Mouse (Mus musculus) T-cell, adult 2 months (primary cell): Measurements from ENCODE around the gene Zmym3.
A peak's percentile ranks its signal among the peaks of the same experiment; 100 is the strongest.

Experiments
- DNase-seq: peaks from one replicate; pipeline ENCODE4 v3.0.0; 2022; ENCODE audit warnings: low spot score

Gene Zmym3

DNA sequence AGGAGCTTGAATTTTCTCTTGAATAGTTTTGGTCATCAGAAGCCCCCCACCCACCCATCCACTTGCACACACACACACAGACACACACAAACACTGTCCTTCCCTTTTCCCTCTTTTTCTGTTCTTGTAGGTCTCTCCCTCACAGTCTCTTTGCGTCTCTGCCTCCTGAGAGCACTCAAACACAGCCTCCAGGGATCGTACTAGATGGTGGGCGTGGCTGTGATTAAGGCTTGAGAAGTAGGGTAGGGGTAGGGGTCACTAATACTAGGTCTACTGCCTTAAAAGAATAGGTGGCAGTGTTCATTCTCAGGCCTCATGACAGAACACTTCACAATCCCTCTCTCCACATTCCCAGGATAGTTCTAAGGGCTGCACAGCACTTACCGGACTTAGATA lies at the start of gene Zmym3:
Gene Zmym3 (minus strand): TSS at position 150 of the 396 bp plus-strand sequence.
- DNase-seq, result no peak

DNA sequence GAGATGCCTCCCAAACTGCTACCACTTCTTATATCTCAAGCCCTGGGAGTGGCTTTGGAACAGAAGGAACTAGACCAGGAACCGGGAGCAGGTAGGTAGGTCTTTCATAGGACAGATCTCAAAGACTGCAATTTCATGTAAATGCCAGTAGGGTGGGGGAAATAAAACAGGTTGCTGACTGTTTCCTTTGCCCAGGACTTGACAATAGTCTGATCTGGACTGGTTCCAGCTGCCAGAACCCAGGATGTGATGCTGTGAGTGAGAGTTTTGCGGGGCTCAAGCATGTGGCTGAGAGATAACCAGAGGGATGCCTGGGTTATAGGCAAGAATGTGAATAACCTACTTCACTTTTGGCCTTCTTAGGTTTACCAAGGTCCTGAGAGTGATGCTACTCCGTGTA lies 30.9 kb upstream of the Zmym3 start:
- DNase-seq, result no peak

DNA sequence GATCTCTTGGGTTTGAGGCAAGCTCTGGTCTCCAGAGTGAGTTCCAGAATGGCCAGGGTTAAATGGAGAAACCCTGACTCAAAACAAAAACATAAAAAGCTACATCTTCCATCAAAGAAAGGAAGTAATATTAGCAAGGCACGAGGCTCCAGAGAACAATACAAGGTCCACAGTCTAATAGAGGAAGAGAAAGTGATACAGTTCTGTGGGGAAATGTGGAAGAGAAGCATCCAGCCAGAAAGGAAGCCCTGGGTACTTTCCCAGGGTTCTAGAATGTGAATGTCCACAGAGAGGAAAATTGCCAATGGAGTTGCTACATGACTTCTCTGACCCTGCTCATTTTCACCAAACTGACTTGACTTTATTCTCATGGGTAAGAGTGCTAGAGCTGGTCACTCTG lies 30.5 kb upstream of the Zmym3 start:
- DNase-seq, result no peak

DNA sequence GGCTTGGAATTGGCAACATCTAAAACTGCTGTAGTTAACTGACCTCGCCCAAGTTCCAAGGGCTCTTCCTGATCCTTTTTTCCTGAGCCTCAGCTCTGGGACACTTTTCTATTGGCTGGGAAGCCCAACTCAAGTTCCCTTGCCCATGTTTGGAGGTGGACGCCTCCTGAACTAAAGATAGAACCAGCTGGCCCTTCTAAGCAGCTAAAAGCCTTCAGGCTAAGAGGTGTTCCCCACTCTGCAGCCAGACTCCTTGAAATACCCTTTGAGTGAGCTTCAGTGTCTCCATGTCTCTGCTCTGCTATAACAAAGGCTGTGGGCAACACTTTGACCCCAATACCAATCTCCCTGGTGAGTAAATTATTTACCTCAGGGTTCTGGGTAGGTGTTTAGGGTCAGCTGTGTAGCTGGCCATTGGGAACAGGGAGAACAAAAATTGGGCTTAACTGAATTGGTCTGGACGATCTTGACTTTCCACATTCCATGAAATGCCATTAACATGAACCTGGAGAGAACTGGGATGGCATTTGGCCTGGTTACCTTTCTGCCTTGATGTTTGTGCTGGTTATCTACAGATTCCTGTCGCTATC lies 28.3 kb upstream of the Zmym3 start, which contains the start of gene Itgb1bp2:
Gene Itgb1bp2 (plus strand): TSS at position 203 of the 590 bp plus-strand sequence.
- no peak for DNase-seq

DNA sequence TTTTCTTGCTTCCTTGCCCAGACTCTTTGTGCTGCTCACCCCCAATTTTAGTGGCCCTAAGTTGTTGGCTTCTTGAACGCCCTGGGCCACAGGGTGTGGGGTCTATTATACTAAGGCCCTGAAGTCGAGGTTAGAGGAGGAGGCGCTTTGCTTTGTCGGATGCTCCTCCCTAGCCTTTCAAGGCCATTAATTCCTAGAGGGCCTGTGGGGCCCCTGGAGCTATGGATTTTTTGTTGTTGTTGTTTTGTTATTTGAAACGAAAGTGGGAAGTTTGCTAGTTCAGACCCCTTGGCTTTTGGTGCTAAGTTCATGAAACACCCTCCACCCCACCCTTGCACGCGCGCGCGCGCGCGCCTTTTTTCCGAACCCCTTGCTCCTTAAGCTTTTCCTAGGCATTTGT lies 9.3 kb upstream of the Zmym3 start:
- no peak for DNase-seq

DNA sequence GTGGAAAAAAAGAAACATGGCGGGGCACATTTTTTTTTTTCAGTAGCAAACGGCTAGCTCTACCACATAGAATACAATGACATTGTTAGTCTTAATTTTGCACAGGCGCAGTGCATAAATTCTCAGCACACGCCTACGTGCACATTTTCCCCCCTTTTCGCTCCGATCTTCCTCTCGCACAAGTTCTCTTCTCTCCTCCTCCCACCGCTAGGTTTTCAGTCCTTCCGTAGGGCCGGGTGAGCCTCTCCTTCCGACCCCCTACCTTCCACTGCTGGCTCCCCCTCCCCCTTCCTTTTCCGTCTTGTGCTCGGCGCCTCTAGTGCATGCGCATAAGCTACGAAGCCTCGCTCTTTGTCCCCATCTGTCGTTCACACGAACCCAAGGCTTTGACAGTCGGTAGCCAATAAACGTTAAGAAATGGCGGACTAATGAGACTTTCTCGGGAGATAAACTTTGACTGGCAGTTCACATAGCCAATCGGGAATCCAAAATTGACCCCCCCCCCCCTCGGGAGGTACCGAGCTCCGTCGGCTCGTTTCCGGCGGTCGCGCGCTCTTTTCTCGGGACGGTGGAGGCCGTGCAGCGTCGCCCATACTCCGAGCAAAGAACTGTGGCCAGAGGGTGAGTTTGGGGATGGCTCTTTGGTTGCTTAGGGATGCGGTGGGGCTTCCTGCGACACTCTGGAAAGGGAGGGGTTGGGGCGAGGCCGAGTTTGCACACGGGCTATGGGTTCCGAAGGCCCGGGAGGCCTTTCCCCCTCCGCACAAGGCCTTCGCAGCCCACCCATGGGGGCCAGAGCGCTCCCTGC lies 8.7 kb upstream of the Zmym3 start, which contains the start of gene Nono:
Gene Nono (plus strand): TSS at position 177 of the 808 bp plus-strand sequence.
- peak; percentile 89 for DNase-seq

DNA sequence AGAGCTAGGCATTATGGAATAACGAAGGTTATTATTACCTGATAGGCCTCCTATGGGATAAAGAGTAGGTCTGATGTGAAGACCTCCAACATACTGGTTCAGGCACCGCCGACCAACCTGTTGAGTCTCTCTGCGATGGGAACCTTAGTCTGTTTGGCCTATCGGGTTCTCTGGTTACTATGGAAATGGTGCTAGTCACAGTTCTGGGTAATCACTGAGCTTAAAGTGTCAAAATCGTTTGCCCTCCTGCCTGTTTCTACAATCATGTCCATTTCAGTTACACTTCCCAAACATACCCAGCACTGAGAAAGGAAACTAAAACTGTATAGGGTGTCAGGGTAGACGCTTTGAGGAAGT lies 8.1 kb upstream of the Zmym3 start:
- DNase-seq, result no peak

DNA sequence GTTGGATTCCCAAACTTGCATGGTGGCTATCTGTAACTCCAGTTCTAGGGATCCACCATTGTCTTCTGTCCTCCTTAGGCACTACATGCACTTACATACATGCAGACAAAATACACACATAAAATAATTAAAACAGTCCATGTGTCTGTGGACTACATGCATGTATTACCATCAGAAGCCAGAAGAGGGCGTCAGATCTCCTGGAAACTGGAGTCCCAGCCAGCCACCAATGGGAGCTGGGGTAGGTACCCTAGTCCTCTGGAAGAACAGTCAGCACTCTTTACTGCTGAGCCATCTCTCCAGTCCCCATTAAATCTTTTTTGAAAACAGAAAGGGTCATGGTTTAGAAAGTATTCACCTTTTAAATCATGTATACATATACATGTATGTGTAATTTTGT lies 7.1 kb upstream of the Zmym3 start:
- peak; percentile 28 for DNase-seq

DNA sequence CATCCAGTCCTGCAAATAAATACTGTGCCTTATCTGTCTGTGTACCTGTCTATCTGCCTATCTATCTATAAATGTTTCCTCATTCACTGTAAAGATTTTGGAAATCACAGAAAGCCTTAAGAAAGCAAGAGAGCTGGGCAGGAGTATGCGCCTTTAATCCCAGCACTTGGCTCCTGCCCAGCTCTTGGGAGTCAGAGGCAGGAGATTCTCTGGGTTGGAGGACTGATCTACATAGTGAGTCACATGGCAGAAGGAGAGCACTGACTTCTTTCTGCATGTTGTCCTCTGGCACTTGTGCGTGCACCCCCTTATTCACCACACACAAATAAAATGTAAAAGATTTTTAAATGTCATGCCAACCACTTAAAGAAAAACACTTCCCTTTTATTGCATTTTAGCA lies 2.8 kb upstream of the Zmym3 start:
- DNase-seq, result no peak

DNA sequence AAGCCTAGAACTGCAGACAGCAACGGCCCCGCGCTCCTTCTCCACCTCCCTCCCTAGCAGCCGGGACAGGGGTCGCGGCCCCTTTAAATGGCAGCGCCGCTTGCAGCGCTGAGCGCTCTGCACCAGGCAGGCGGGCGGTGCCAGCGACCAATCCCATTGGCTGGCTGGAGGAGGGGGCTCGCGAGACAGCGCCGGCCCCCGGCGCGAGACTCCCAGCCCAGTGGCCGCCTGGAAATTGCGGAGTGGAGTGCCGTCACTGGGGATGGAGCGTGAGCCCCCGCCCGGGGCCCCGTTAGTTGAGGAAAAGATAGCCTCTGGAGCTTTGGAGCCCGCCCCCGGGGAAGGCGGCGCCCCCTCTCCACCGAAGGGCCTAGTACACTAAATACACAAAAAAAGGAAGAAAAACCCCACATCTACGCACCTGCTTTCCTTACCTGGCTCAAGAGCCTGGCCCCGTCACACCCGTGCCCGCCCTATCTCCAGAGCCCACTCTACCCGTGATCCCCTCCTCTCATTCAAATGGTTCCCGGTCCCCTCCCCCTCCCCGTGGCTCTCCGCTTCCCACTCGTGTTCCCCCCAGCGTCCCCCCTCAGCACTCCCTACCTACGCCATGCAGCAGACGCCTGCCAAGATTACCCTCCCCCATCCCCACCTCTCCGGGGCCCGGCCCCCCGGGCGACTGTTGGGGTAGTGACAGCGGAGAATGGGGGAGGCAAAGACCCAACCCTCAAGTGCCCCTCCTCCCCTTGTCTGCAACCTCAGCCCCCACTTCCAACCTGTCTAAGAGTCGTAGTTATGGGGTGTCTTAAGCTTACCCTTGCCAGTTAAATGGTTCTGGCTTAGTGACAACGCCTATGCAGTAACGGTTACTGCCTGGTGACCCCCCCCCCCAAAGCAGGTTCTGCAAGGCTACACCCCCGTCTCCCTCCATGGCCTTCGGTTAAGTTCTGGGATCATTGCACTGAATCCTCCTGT lies 637 bp downstream of the Zmym3 start:
- DNase-seq, result peak; percentile 84

DNA sequence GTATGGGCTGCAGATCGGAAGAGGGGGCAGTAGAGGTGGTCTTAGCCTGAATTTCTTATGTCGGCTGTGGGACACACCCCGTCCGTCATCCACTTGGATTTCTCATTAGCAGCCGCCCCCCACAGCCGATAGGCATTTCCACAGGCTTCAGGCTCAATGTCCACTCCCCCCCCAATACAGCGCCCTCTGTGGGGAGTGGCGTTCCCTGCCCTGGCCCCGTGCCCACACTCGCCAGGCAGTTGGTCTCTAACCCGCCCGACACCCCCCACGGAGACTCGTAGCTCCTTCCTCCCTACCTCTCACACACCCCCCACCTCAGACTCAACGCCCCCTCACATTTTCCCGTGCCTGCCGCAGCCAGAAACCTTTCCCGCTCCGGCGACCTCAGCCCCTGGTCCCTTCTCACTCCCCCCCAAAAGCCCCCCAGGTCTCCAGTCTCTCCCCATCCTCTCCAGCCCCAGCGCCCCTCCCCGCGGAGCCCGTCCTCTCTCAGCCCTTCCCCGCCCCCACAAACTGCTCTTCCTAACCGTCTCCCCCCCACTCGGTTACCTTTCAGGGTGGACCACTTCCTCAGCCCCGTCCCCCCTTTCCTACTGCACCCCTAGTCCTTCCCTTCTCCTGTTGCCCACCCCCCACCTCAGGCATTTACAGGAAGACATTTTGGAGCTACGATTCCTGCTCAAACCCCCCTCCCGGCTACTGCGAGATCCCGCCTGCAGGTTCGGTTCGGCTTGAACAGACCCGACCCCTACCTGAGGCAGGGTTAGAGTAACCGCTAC lies 1.5 kb downstream of the Zmym3 start:
- peak; percentile 15 for DNase-seq

DNA sequence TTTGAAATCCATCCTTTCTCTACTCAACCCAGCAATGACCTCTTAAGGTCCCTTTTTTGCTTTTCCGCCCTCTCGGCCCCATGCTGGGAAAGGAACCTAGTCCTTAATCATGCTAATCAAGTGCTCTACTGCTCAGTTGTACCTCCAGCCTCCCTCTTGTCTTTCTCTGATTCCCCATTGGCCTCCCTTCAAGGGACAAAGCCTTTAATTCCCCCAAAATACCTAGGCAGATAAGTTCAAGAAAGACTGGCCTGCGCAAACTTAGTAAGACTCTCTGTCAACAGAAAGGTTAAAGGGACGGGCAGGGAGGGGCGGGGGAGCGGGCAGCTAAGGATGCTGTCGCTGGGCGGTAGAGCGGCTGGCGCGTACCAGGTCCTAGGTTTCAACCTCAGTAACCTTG lies 24.2 kb downstream of the Zmym3 start:
- DNase-seq, result no peak

DNA sequence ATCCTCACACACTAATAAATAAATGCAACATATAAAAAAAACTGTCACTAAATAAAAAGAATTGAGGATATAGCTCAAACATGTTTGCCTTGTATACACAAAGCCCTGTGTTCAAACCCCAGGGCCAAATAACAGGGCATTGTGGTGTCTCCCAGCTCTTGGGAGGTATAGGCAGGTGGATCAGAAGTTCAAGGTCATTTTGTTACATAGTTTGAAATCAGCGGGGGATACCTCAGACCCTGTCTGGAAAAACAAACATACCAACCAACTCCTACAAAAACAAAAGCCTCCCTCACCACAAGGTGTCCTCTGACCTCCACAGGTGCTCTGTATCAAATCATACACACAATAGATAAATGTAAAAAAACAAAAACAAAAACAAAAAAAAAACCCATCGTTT lies 26.3 kb downstream of the Zmym3 start:
- DNase-seq, result no peak

DNA sequence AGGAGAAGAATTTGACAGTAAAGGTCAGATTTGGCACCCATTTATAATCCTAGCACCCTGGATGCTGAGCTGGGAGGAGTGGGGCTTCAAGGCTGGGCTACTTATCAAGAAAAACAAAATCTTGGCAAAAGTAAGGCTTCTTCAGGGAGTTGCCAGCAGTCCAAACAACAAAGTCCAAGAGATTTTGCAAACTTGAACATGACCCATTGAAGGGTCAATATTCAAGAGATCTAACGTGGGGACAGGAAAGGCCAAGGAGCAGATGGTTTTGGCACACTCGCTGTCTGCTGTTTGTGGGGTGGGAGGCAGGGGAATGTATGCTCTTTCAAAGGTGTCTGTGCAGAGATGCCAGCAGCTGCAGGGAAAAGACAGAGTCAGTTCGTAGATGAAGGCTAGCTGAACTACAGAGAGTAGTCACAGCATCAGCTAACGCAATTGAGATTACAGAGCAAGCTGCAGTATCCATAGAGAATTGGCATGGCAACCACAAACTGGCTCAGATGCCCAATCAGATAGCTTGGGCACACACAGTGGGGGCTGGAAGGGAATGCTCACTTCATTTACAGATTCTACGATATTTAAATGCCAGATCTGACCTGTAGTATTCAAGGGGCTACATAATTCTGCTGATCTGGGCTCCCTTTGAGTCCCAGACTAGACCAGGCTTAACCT lies 31.6 kb downstream of the Zmym3 start:
- no peak for DNase-seq

DNA sequence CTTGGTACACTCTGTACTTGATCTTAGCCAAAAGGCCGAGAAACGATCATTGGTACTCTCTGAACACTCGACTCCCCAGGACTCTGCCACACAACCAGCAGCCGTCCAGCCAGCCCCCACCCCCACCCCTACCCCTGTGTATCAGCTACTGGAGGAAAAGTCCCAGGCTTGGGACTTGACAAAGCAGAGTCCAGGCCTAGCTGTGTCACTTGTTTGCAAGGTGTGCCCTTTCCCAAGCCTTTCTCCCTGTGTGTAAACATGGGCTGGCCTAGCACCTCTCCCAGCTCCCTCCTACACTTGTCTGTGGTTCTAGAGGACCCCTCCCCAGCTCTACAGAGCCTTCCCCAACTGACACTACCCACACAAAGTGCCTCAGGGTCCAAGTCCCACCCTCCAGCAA lies 34.4 kb downstream of the Zmym3 start:
- DNase-seq, result no peak

DNA sequence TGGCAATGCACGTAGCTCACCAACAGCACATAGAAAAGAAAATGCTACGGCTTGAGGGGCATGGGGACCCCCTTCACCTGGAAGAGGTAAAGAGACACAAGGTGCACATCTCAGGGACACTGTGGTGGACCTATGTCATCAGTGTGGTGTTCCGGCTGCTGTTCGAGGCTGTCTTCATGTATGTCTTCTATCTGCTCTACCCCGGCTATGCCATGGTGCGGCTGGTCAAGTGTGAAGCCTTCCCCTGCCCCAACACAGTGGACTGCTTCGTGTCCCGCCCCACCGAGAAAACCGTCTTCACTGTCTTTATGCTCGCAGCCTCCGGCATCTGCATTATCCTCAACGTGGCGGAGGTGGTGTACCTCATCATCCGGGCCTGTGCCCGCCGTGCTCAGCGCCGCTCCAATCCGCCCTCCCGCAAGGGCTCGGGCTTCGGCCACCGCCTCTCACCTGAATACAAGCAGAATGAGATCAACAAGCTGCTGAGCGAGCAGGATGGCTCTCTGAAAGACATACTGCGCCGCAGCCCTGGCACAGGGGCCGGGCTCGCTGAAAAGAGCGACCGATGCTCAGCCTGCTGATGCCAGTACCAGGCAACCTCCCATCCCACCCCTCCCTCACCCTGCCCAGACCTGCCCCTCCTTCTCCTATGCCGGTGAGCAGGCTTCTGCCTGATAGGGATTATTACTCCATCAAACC lies 36.1 kb downstream of the Zmym3 start:
- no peak for DNase-seq

DNA sequence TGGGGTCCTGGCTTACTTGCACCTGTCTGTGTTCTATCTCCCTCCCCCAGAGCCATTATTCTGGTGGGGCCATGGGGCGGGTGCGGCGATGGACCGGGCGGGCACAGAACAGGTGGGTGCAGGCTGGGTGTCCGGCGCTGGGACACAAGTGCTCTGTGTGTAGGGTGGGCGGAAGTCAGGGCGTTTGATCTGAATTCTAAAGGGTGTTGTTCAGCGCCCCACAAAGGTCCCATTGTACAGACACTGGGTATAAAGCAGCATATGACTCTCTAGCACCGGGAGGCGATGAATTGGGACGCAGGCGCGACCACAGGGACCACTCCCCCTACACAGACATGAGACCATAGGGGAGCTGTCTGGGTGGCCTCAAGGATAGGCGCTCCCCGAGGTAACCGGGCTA lies 37.2 kb downstream of the Zmym3 start:
- no peak for DNase-seq

DNA sequence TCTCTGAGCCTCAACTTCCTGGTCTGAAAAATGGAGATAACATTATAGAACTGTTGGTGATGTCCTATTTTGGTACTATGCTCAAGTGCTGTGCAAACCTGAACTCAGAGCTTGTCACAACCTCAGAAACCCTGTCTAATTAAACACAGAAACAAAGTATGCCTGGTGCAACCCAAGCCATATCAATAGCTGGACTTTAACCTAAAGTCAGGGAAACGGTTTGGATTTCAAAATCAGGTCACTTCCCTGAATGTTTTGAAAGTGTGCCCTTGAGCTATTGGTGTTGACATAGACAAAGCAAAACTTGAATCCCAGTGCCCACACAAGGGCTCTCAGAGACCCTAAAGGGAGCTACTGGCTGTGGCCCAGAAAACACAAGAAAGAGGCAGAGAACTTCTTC lies 40.9 kb downstream of the Zmym3 start:
- DNase-seq, result no peak

DNA sequence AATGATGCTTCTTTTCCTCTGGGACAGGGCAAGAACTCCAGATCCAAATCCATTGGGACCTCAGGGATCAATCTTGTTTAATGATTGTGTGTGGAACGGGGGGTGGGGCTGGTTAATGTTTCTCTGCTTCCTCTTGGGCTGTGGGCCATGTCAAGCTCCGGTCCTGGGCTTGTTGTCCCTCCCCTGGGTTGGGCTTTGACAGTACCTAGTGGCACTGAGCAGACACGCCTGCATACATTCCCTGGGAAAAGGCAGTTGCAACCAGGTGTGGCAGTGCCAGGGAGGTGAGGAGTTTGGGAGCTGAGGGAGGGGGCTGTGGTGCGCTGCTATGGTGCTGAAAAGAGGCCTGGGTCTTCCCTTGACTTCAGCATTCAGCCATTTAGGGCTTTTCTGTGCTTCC lies 43.6 kb downstream of the Zmym3 start:
- no peak for DNase-seq

DNA sequence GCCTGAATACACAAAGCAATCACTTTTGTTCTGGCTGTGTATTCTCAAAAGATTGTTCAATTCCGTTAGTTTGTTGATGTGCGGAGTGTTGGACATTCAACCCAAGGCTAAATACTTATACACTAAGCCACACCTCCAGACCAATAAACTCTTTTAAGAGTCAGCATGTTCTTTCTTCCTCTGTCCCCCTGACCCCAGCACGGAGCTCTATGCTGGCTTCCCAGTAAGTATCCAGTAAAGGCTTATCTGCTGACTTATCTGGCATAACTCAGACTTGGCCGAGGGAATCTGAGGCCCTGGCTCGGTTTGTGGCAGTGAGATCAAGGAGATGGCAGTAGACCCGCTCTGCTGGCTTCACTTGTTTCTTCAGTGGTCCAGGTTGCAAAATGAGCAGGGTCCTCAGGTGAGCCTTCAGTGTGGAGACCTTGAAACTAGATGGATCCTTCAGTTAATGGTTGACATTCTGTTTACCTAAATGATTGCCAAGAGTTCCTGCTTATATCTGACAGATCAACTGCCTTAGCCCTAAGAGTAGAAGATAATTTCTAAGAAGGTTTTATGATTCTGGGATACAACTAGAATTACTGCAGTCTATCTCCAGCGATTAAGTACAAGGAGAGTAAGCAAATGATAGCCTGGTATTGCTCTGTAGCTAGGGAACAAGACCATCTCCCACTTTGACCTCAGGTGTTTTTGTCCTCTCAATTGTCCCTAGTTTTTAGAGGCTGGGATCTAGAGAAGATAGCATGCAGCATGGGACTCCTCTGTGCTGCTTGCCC lies 44.3 kb downstream of the Zmym3 start, which contains the start of gene Gjb1:
Gene Gjb1 (plus strand): TSS at position 189 of the 779 bp plus-strand sequence.
- no peak for DNase-seq
